Mouse (Mus musculus): ENCODE data around the gene Ass1. TPM values are rescaled to one million over a fixed set of nuclear protein-coding genes. Genes with fewer than 3 reads are reported as not detected.
A peak's percentile ranks its signal among the peaks of the same experiment; 100 is the strongest.

Gene Ass1
- polyA plus RNA-seq, 1 experiment from 2014 or later: 9.6 TPM

DNA sequence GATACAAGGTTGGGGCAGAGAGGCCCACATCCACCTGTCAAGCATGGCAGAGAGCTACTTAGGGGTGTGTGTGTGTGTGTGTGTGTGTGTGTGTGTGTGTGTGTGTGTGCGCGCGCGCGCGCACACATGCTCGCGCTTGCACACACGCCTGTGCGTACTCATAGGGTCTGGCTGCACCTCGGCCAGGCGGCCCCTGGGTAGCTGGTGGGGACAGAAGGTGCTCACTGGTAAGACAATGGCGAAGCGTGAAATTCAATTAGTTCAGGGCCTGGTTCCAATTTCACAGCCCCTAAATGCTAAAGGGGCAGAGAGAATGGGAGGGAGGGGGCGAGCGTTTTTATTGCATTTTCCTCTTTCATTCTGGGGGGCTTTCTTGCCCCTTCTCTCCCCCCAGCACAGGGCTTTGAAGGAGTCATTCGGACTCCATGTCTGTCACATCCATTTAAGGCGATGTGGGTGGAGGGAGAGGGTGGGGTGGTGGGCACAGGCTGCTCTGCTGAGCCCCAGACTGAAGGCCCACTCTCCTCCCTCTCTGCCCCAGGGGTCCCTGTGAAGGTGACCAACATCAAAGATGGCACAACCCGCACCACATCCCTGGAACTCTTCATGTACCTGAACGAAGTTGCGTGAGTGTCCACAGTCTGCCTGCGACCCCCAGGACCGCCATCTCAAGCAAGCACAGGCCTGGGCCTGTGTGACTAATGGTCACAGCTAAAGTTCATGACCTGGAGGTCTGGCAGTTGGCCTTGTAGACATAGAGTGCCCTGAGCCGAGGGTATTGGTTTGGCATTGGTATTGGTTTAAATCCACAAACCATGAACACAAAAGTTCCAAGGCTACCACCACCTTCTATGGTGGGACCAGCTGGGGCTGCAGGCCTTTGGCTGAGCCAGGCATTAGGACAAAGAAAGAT, 30.5 kb downstream of the Ass1 start:
- H3K9me3 ChIP-seq (ENCODE audit: control insufficient read depth, low read length): no peaks in the 10 kb centered on the region
- ATAC-seq (ENCODE audit: low FRiP score) (peak; percentile 79), DNase-seq (ENCODE audit: low spot score, missing footprints) (peak; percentile 94)
- peak overlapping the region; percentile 27; the same call in 1 of the 2 replicates for H3K4me2 ChIP-seq
- H3K4me3 ChIP-seq (ENCODE audit: low read depth, low read length): no peak overlapping the region
- no peak overlapping the region for H3K9ac ChIP-seq (ENCODE audit: low read length)
- WGBS: 45% methylated on average over 24 of the region's 24 CpGs
- peak overlapping the region; percentile 49 for H3K27ac ChIP-seq (ENCODE audit: low read depth, low read length)
- peaks cover 79% of the 10 kb centered on the region for H3K4me1 ChIP-seq (ENCODE audit: control insufficient read depth, insufficient read depth, low read length)
- H3K36me3 ChIP-seq (ENCODE audit: control insufficient read depth, insufficient read depth, low read length): no peaks in the 10 kb centered on the region
- H3K27me3 ChIP-seq (ENCODE audit: control insufficient read depth, insufficient read depth, low read length): peaks cover 83% of the 10 kb centered on the region

- Histone ChIP-seq H3K9ac (ENCODE audit: low read length) (no peak overlapping the region), H3K27ac (ENCODE audit: low read depth, low read length) (no peak overlapping the region), H3K4me1 (ENCODE audit: control insufficient read depth, insufficient read depth, low read length) (peaks cover 68% of the 10 kb centered on the region), H3K27me3 (ENCODE audit: control insufficient read depth, insufficient read depth, low read length) (peaks cover 79% of the 10 kb centered on the region), H3K9me3 (ENCODE audit: control insufficient read depth, low read length) (no peaks in the 10 kb centered on the region), H3K36me3 (ENCODE audit: control insufficient read depth, insufficient read depth, low read length) (no peaks in the 10 kb centered on the region), H3K4me2 (no peak overlapping the region), H3K4me3 (ENCODE audit: low read depth, low read length) (no peak overlapping the region)
- 46% methylated on average over 20 of the region's 20 CpGs for WGBS
- ATAC-seq (ENCODE audit: low FRiP score) (no peak), DNase-seq (ENCODE audit: low spot score, missing footprints) (peak; percentile 91)
These were observed 31.6 kb downstream of the Ass1 start for GRCm38 (mm10) chr2:31501448-31502130.

GRCm38 (mm10) chr2:31502616-31503522, 32.9 kb downstream of the Ass1 start:
- peaks cover 55% of the 10 kb centered on the region for H3K4me1 ChIP-seq (ENCODE audit: control insufficient read depth, insufficient read depth, low read length)
- 48% methylated on average over 15 of the region's 15 CpGs for WGBS
- DNase-seq (ENCODE audit: low spot score, missing footprints): no peak

GRCm38 (mm10) chr2:31505472-31505871, 35.5 kb downstream of the Ass1 start:
- Histone ChIP-seq H3K36me3 (ENCODE audit: control insufficient read depth, insufficient read depth, low read length) (no peaks in the 10 kb centered on the region), H3K9me3 (ENCODE audit: control insufficient read depth, low read length) (no peaks in the 10 kb centered on the region), H3K4me2 (no peak overlapping the region), H3K27ac (ENCODE audit: low read depth, low read length) (no peak overlapping the region), H3K9ac (ENCODE audit: low read length) (no peak overlapping the region), H3K27me3 (ENCODE audit: control insufficient read depth, insufficient read depth, low read length) (peaks cover 58% of the 10 kb centered on the region), H3K4me3 (ENCODE audit: low read depth, low read length) (no peak overlapping the region), H3K4me1 (ENCODE audit: control insufficient read depth, insufficient read depth, low read length) (peaks cover 29% of the 10 kb centered on the region)
- DNase-seq (ENCODE audit: low spot score, missing footprints) (no peak), ATAC-seq (ENCODE audit: low FRiP score) (no peak)
- 59% methylated on average over 11 of the region's 11 CpGs for WGBS

More at GRCm38 (mm10) chr2:31502616-31503522, 32.9 kb downstream of the Ass1 start:
- Histone ChIP-seq H3K27ac (ENCODE audit: low read depth, low read length) (no peak overlapping the region), H3K9me3 (ENCODE audit: control insufficient read depth, low read length) (no peaks in the 10 kb centered on the region), H3K4me2 (no peak overlapping the region), H3K27me3 (ENCODE audit: control insufficient read depth, insufficient read depth, low read length) (peaks cover 69% of the 10 kb centered on the region), H3K4me3 (ENCODE audit: low read depth, low read length) (no peak overlapping the region), H3K9ac (ENCODE audit: low read length) (no peak overlapping the region), H3K36me3 (ENCODE audit: control insufficient read depth, insufficient read depth, low read length) (no peaks in the 10 kb centered on the region)
- ATAC-seq (ENCODE audit: low FRiP score): no peak

DNA sequence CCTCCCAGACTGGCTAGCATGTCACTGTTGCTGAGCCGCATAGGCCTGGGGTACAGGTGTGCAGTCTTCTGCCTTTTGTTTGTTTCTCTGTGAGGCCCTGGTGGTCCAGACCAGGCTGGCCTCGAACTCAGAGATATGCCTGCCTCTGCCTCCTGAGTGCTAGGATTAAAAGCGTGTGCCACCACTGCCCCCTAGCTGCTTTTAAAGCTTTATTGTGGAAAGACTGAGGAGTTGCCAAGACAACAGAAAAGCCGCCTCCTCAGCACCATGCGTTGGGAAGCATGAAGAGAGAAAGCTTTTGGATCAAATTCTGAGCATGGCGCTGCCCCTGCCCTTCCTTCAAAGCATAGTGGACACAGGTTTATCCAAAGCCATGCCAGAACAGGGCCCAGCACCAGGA, 38.8 kb downstream of the Ass1 start:
- Histone ChIP-seq H3K4me2 (no peak overlapping the region), H3K27ac (ENCODE audit: low read depth, low read length) (no peak overlapping the region), H3K27me3 (ENCODE audit: control insufficient read depth, insufficient read depth, low read length) (peaks cover 34% of the 10 kb centered on the region), H3K4me1 (ENCODE audit: control insufficient read depth, insufficient read depth, low read length) (peaks cover 4% of the 10 kb centered on the region; the same call in 1 of the 2 replicates), H3K9me3 (ENCODE audit: control insufficient read depth, low read length) (no peaks in the 10 kb centered on the region), H3K4me3 (ENCODE audit: low read depth, low read length) (no peak overlapping the region), H3K9ac (ENCODE audit: low read length) (no peak overlapping the region), H3K36me3 (ENCODE audit: control insufficient read depth, insufficient read depth, low read length) (no peaks in the 10 kb centered on the region)
- no peak for DNase-seq (ENCODE audit: low spot score, missing footprints)
- no peak for ATAC-seq (ENCODE audit: low FRiP score)
- 90% methylated on average over 6 of the region's 6 CpGs for WGBS

- WGBS: 81% methylated on average over 6 of the region's 6 CpGs
- ATAC-seq (ENCODE audit: low FRiP score): no peak
- H3K4me1 ChIP-seq (ENCODE audit: control insufficient read depth, insufficient read depth, low read length): no peaks in the 10 kb centered on the region
- peaks cover 13% of the 10 kb centered on the region for H3K27me3 ChIP-seq (ENCODE audit: control insufficient read depth, insufficient read depth, low read length)
- H3K4me2 ChIP-seq: no peak overlapping the region
- H3K9ac ChIP-seq (ENCODE audit: low read length): no peak overlapping the region
- no peak overlapping the region for H3K27ac ChIP-seq (ENCODE audit: low read depth, low read length)
- H3K36me3 ChIP-seq (ENCODE audit: control insufficient read depth, insufficient read depth, low read length): no peaks in the 10 kb centered on the region
- H3K4me3 ChIP-seq (ENCODE audit: low read depth, low read length): no peak overlapping the region
- no peak for DNase-seq (ENCODE audit: low spot score, missing footprints)
- H3K9me3 ChIP-seq (ENCODE audit: control insufficient read depth, low read length): peaks cover 7% of the 10 kb centered on the region
These were observed 41.3 kb downstream of the Ass1 start for GRCm38 (mm10) chr2:31511316-31511715.

DNA sequence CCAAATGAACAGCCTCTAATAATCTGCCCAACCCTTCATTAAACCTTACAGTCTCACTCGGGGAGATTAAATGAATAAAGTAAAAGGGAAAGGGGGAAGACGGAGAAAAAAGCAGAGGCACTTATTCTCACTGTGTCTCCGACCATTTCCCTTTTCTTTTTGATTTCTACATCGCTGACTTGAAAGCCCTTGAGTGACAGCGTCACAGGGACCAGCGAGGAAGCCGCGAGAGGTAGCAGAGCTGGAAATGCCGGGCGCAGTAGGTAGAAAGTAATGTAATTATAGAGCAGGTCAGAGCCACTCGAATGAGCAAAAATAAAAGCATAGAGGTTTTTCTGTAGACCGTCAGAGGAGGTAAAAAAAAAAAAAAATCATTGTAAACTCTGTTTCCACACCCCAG, 46.5 kb downstream of the Ass1 start:
- ATAC-seq (ENCODE audit: low FRiP score) (no peak), DNase-seq (ENCODE audit: low spot score, missing footprints) (no peak)
- H3K4me1 ChIP-seq (ENCODE audit: control insufficient read depth, insufficient read depth, low read length): no peaks in the 10 kb centered on the region
- no peak overlapping the region for H3K27ac ChIP-seq (ENCODE audit: low read depth, low read length)
- H3K27me3 ChIP-seq (ENCODE audit: control insufficient read depth, insufficient read depth, low read length): no peaks in the 10 kb centered on the region; the same call in 1 of the 2 replicates
- WGBS: 73% methylated on average over 12 of the region's 12 CpGs
- no peak overlapping the region for H3K9ac ChIP-seq (ENCODE audit: low read length)
- no peak overlapping the region for H3K4me2 ChIP-seq
- H3K36me3 ChIP-seq (ENCODE audit: control insufficient read depth, insufficient read depth, low read length): no peaks in the 10 kb centered on the region
- H3K9me3 ChIP-seq (ENCODE audit: control insufficient read depth, low read length): peaks cover 7% of the 10 kb centered on the region
- H3K4me3 ChIP-seq (ENCODE audit: low read depth, low read length): no peak overlapping the region

- DNase-seq (ENCODE audit: low spot score, missing footprints) (no peak), ATAC-seq (ENCODE audit: low FRiP score) (no peak)
- H3K9ac ChIP-seq (ENCODE audit: low read length): no peak overlapping the region
- H3K27ac ChIP-seq (ENCODE audit: low read depth, low read length): no peak overlapping the region
- WGBS: 86% methylated on average over 16 of the region's 16 CpGs
- no peaks in the 10 kb centered on the region for H3K4me1 ChIP-seq (ENCODE audit: control insufficient read depth, insufficient read depth, low read length)
- no peaks in the 10 kb centered on the region; the same call in none of the 2 replicates for H3K27me3 ChIP-seq (ENCODE audit: control insufficient read depth, insufficient read depth, low read length)
- no peaks in the 10 kb centered on the region for H3K36me3 ChIP-seq (ENCODE audit: control insufficient read depth, insufficient read depth, low read length)
- H3K4me3 ChIP-seq (ENCODE audit: low read depth, low read length): no peak overlapping the region
- H3K9me3 ChIP-seq (ENCODE audit: control insufficient read depth, low read length): no peaks in the 10 kb centered on the region
- H3K4me2 ChIP-seq: no peak overlapping the region
These were observed 51.9 kb downstream of the Ass1 start for GRCm38 (mm10) chr2:31521800-31522335.
